Mouse (Mus musculus): ENCODE measurements around the gene Wdr11. TPM values are rescaled to one million over a fixed set of nuclear protein-coding genes. Genes with fewer than 3 reads are reported as not detected.

Gene Wdr11
- total and polyA plus RNA-seq, 3 experiments, result 24.8 to 37.6 (median 26.1) TPM

- dilution Hi-C loops (cut with MboI; ENCODE audit: extremely low pct_ligation_motif_present, extremely low pct_unique_long_range_greater_than_20kb, low sequenced_read_pairs) (no loop called here), in situ Hi-C loops (cut with MboI; ENCODE audit: low pct_ligation_motif_present, low pct_unique_long_range_greater_than_20kb, low sequenced_read_pairs) (no loop called here)
- TF ChIP-seq MAFK (IDR thresholded peaks at IDR 0.05; ENCODE audit: insufficient replicate concordance, low read length) (no peak), TBP (conservative IDR thresholded peaks at IDR 0.05; ENCODE audit: low read depth, low read length) (no peak), PAX5 (IDR thresholded peaks at IDR 0.05; ENCODE audit: low read length) (no peak), UBTF (IDR thresholded peaks at IDR 0.05; ENCODE audit: low read depth, low read length) (no peak), KAT2A (IDR thresholded peaks at IDR 0.05; ENCODE audit: insufficient replicate concordance, low read length) (no peak), BHLHE40 (IDR thresholded peaks at IDR 0.05; ENCODE audit: low read depth, low read length) (no peak), RCOR1 (conservative IDR thresholded peaks at IDR 0.05; ENCODE audit: low read depth, low read length) (no peak), EP300 (IDR thresholded peaks at IDR 0.05; ENCODE audit: low read length) (no peak), MAX (IDR thresholded peaks at IDR 0.05; ENCODE audit: low read length) (no peak), IRF4 (IDR thresholded peaks at IDR 0.05; ENCODE audit: low read depth, low read length) (no peak), JUN (IDR thresholded peaks at IDR 0.05; ENCODE audit: insufficient read depth, low read depth, low read length) (no peak), ETS1 (conservative IDR thresholded peaks at IDR 0.05; ENCODE audit: low read depth, low read length) (no peak), CHD1 (IDR thresholded peaks at IDR 0.05; ENCODE audit: low read depth, low read length) (no peak), RAD21 (IDR thresholded peaks at IDR 0.05; ENCODE audit: low read depth, low read length) (no peak), SMC3 (IDR thresholded peaks at IDR 0.05; ENCODE audit: low read depth, low read length) (no peak), GABPA (IDR thresholded peaks at IDR 0.05; ENCODE audit: insufficient replicate concordance, low read depth, low read length) (no peak)
Measured at GRCm38 (mm10) chr7:129568338-129568737, 23.3 kb upstream of the Wdr11 start.

GRCm38 (mm10) chr7:129574471-129574870 lies 17.2 kb upstream of the Wdr11 start:
- in situ Hi-C loops (cut with MboI; ENCODE audit: low pct_ligation_motif_present, low pct_unique_long_range_greater_than_20kb, low sequenced_read_pairs), result no loop called here
- H3K27ac ChIP-seq (ENCODE audit: insufficient read depth, low read depth), result no peak overlapping the region

More at GRCm38 (mm10) chr7:129568338-129568737, 23.3 kb upstream of the Wdr11 start:
- H3K4me1 ChIP-seq (ENCODE audit: control insufficient read depth in 1 of 2, insufficient read depth in 2 of 2), result no peaks in the 10 kb centered on the region
- DNase-seq (ENCODE audit: extremely low read depth), result no peak
- no peak overlapping the region for H3K9ac ChIP-seq (ENCODE audit: insufficient read depth, low read depth)
- H3K4me3 ChIP-seq (replicated peaks in 1 of 3; ENCODE audit: low read depth in 2 of 3, low read length in 2 of 3, poor library complexity in 1 of 3), result no peak overlapping the region
- peaks cover 40% of the 10 kb centered on the region for H3K27me3 ChIP-seq (replicated peaks)
- H3K27ac ChIP-seq (ENCODE audit: insufficient read depth, low read depth), result no peak overlapping the region
- no peak overlapping the region for H3K4me2 ChIP-seq (ENCODE audit: insufficient read depth, low read depth, poor library complexity, severe bottlenecking)
- H3K36me3 ChIP-seq (replicated peaks in 1 of 2; ENCODE audit: control insufficient read depth in 1 of 2, insufficient read depth in 1 of 2, low read length in 1 of 2), result no peaks in the 10 kb centered on the region
- no peaks in the 10 kb centered on the region for H3K79me2 ChIP-seq (replicated peaks; ENCODE audit: control insufficient read depth, extremely low read depth, insufficient read depth, poor library complexity, severe bottlenecking)
- no peaks in the 10 kb centered on the region for H3K9me3 ChIP-seq (replicated peaks; ENCODE audit: low read length)

More at GRCm38 (mm10) chr7:129574471-129574870, 17.2 kb upstream of the Wdr11 start:
- Histone ChIP-seq H3K4me1 (ENCODE audit: control insufficient read depth in 1 of 2, insufficient read depth in 2 of 2) (peaks cover 0 to 9% of the 10 kb centered on the region in 2 experiments; a peak in 1 of 4 replicates), H3K4me3 (replicated peaks in 1 of 3; ENCODE audit: low read depth in 2 of 3, low read length in 2 of 3, poor library complexity in 1 of 3) (no peak overlapping the region), H3K79me2 (replicated peaks; ENCODE audit: control insufficient read depth, extremely low read depth, insufficient read depth, poor library complexity, severe bottlenecking) (no peaks in the 10 kb centered on the region), H3K9me3 (replicated peaks; ENCODE audit: low read length) (no peaks in the 10 kb centered on the region), H3K9ac (ENCODE audit: insufficient read depth, low read depth) (no peak overlapping the region), H3K27me3 (replicated peaks) (peaks cover 60% of the 10 kb centered on the region), H3K4me2 (ENCODE audit: insufficient read depth, low read depth, poor library complexity, severe bottlenecking) (no peak overlapping the region; the same call in 1 of the 2 replicates), H3K36me3 (replicated peaks in 1 of 2; ENCODE audit: control insufficient read depth in 1 of 2, insufficient read depth in 1 of 2, low read length in 1 of 2) (no peaks in the 10 kb centered on the region)
- peak; percentile 40 for TF ChIP-seq USF2 (conservative IDR thresholded peaks at IDR 0.05; ENCODE audit: low read depth, low read length)
- peak; percentile 58; the same call in 1 of the 2 replicates for TF ChIP-seq MAX (IDR thresholded peaks at IDR 0.05; ENCODE audit: low read length)
- peak; percentile 82 for TF ChIP-seq TBP (conservative IDR thresholded peaks at IDR 0.05; ENCODE audit: low read depth, low read length)
- peak; percentile 75 for TF ChIP-seq BHLHE40 (IDR thresholded peaks at IDR 0.05; ENCODE audit: low read depth, low read length)
- no peak for TF ChIP-seq RCOR1 (conservative IDR thresholded peaks at IDR 0.05; ENCODE audit: low read depth, low read length)
- no peak for TF ChIP-seq UBTF (IDR thresholded peaks at IDR 0.05; ENCODE audit: low read depth, low read length)
- peak; percentile 17 for DNase-seq (ENCODE audit: extremely low read depth)
- dilution Hi-C loops (cut with MboI; ENCODE audit: extremely low pct_ligation_motif_present, extremely low pct_unique_long_range_greater_than_20kb, low sequenced_read_pairs), result no loop called here
